Mouse (Mus musculus) heart, postnatal 4 days (tissue): ENCODE data around the gene Rpusd4. TPM values are rescaled to one million over a fixed set of nuclear protein-coding genes. Genes with fewer than 3 reads are reported as not detected.

Source experiments
- DNase-seq: peaks from one replicate; pipeline ENCODE4 v3.0.0; 2021
- total RNA-seq, 2 experiments: library from RNA; stranded (reverse); gene quantifications; 2 replicates each; pipeline ENCODE4 v1.2.3; 2021

The Rpusd4 gene
- total RNA-seq: 1 to 10 TPM; 9.6 to 9.9 TPM

- DNase-seq: peak; percentile 94
Measured at GRCm38 (mm10) chr9:35267146-35267975, at the start of gene Rpusd4, which contains the start of gene Fam118b. TSS of gene Rpusd4 (plus strand) at chr9:35267865. TSS of gene Fam118b (minus strand) at chr9:35267805.

GRCm38 (mm10) chr9:35217963-35218362 is 49.7 kb upstream of the Rpusd4 start:
- no peak for DNase-seq

GRCm38 (mm10) chr9:35223466-35223865 is 44.2 kb upstream of the Rpusd4 start:
- DNase-seq: no peak

GRCm38 (mm10) chr9:35228671-35229070 is 39.0 kb upstream of the Rpusd4 start:
- no peak for DNase-seq

GRCm38 (mm10) chr9:35235996-35236395 is 31.7 kb upstream of the Rpusd4 start:
- no peak for DNase-seq

DNA sequence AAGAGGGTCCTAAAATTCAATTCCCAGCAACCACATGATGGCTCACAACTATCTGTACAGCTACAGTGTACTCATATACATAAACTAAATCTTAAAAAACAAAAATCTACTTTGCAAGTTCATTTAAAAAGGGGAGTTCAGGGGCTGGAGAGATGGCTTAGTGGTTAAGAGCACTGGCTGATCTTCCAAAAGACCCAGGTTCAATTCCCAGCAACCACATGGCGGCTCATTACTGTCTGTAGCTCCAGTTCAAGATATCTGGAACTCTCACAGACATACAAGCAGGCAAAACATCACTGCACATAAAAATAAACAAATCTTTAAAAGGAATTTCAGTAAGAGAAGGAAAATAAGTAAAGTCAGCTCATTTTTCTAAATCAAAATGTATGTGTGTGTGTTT is 29.3 kb upstream of the Rpusd4 start:
- no peak for DNase-seq

DNA sequence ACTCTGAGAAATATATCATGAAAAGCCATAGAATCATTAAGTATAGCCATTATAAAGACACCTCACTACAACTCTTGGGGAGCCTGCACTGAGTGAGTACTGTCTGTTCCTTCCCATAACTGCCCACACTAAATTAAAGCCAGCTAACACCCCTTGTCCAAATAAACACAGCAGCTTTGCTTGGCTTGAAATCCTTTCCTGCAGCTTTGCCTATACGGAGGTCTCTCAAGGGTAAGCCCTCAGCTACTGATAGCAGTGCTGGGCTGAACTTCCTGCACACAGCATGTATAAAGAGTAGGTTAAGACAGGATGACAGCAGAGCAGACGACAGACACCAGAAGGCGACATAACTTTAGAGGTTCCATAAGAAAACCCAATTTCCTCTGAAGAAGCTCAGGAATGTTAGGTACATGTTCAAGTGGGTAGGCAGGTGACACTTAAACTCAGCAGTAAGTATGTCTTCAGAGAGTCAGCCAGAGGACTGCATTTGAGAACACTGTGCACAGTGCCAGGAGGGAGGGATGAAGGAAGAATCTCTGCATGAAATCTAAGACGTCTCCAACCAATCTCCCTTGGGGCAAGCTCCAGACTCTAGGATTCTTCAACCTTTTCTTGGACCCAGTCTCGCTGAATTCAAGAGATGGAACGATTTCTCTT is 28.6 kb upstream of the Rpusd4 start:
- DNase-seq: no peak

DNA sequence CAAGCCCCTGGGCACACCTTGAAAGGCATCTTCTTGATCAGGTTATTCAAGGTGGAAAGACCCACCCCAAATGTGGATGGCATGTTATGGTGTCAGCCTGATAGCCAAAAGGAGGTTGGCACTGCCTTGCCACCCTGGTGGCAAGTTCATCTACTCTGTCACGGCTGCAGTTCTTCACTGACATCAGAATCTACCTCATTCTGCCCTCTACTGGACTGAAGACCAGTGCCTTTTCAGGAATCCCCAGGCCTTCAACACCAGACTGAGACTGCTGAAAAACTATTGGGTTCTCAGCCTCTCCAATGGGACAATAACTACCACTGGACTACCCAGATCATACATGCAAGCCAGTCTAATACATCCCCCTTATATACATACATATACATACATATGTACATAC is 27.9 kb upstream of the Rpusd4 start:
- no peak for DNase-seq

- no peak for DNase-seq
Measured at GRCm38 (mm10) chr9:35247405-35247804, 20.3 kb upstream of the Rpusd4 start.

GRCm38 (mm10) chr9:35249476-35249875 is 18.2 kb upstream of the Rpusd4 start:
- no peak for DNase-seq

- DNase-seq: no peak
Measured at GRCm38 (mm10) chr9:35257365-35257764, 10.3 kb upstream of the Rpusd4 start.

DNA sequence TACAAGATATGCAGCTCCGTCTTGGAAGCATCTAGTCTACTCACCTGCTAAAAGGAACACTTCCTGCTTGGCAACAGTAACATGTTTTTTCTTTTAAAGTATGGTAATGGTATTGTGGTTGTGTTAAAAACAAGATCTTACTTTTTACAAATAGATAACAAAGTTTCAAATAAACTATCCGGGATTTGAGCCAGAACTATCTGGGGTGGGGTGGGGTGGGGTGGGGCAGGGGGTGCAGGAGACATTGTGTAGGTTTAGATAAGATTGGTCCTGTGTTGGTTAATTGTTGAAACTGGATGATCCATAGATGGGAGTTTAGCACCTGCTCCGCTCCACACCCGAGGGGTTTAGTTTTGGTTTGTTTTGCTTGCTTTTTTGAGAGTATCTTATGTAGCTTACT is 5.2 kb upstream of the Rpusd4 start:
- no peak for DNase-seq

- no peak for DNase-seq
Measured at GRCm38 (mm10) chr9:35263431-35263830, 4.2 kb upstream of the Rpusd4 start.

DNA sequence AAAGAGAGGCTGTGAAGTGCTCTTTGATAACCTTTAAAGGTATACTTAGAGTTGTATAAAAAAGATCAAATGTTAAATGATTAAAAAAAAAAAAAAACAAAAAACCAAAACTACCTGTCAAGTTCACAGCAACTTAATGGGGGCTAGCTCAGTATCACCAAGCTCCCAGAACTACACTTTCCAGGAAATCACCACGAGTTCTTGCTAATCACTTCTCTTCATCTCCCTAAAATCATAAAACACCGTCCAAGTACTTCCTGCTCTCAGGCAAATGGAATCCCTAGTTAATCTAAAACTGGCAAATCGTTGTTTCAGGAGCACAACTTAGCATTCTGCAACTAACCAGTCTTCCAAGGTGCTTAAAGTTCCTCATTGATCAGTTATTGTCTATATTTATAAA is 3.2 kb upstream of the Rpusd4 start:
- DNase-seq: no peak

- DNase-seq: peak; percentile 9
Measured at GRCm38 (mm10) chr9:35267976-35268715, 481 bp downstream of the Rpusd4 start.

DNA sequence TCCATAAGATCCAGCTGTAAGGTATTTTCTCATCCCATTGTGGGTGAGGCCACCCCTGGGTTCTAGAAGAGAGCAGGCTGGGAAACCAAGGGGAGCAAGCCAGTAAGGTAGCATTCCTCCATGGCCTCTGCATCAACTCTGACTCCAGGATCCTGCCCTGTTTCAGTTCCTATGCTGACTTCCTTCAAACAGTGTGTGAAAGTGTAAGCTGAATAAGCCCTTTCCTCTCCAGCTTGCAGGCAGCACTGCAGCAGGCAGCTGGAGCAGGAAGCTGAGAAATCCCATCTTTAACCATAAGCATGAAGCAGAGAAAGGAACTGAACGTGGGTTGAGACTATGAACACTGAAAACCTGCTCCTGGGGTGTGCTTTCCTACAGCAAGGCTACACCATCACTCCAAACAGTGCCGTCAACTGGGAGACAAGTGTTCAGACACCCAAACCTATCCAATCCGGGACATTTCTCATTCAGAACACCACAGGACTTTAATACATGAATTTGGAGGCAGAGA is 10.2 kb downstream of the Rpusd4 start:
- no peak for DNase-seq

GRCm38 (mm10) chr9:35278451-35278850 is 10.8 kb downstream of the Rpusd4 start:
- no peak for DNase-seq

DNA sequence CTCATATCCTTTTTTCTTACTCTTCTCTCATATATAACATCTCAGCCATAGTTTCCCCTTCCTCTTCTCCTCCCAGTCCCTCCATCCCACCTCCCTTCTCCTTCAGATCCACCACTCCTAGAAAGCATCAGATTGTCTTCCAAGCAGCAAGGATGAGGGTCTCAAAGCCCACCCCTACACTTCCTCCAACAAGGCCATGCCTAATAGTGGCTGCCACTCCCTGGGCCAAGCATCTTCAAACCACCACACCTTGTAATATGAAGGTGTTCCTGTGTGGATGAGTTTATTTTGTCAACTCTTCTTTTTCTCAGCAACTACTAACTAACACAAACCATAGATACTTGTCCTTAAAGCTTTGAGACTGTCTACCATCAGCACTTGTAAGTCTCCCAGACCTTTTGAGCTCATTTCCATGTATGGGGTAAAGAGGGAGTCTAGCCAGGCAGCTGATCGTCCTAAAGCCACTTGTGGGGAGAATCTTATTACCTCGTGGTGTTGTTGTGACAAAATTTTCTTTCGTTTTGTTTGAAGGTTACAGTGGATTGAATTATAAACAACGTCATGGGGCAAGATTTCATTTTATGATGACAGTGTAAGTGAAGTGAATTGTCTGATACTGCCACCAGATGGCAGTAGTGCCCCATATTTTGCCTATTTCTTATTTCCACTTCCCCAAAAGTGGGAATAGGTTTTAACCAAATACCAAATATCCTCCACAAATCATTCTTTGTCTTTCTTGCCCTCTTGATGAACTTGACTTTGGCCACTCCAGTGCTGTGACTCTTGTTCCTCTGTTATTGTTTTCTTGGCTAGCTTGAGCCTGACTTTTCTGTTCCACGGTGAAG is 14.6 kb downstream of the Rpusd4 start:
- DNase-seq: peak; percentile 70

- no peak for DNase-seq
Measured at GRCm38 (mm10) chr9:35282851-35283200, 15.2 kb downstream of the Rpusd4 start.

GRCm38 (mm10) chr9:35283415-35284069 is 15.9 kb downstream of the Rpusd4 start:
- DNase-seq: no peak

GRCm38 (mm10) chr9:35284351-35284750 is 16.7 kb downstream of the Rpusd4 start:
- no peak for DNase-seq

DNA sequence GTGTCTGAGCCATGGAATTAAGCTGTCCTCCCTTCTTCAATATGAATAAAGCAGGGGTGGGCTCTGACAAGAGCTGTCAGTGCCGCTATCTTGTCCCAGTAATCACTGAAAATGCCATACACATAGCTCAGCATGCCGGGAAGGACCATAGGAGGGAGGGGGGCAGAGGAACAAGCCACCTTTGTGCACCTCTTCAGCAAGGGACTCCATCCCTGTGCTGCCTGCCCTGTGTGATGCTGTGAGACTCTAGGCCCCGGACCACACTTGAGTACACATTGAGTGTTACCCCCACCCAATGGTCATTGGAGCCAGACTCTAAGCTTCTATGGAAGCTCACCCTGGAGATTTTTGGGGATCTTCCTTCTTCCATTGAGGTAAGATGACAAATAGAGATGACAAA is 18.7 kb downstream of the Rpusd4 start:
- DNase-seq: no peak
